Mouse (Mus musculus) erythroblast, adult 5-6 weeks (primary cell): ENCODE data around the gene Gm43951. TPM values are rescaled to one million over a fixed set of nuclear protein-coding genes. Genes with fewer than 3 reads are reported as not detected.

Experiments
- total RNA-seq, 2 experiments: library from RNA; stranded (forward) in 1 of 2; stranded (reverse) in 1 of 2; fragments of 150-400 nt in 1 of 2; fragments of 200-764, 138-1000 nt in 1 of 2; gene quantifications; 2 replicates each; pipeline versions ENCODE4 v1.2.3 to v1.2.4; 2015 to 2017; ENCODE audit warnings: low replicate concordance in 2 of 2

Gm43951 gene
- total RNA-seq, 2 experiments from 2014 or later: not detected

Other genes with a start within 250 kb of the Gm43951 start
- 1.5 TPM in 1 of 2 replicates, not detected in the other for gene Aipl1, start 169.3 kb downstream of the Gm43951 start, total RNA-seq (2015; ENCODE audit: low replicate concordance)
- gene Aipl1, start 169.3 kb downstream of the Gm43951 start, total RNA-seq (2017; ENCODE audit: low replicate concordance): not detected in 2 replicates
- 5.6 and 6.5 TPM in 2 replicates for gene Pimreg, start 164.8 kb downstream of the Gm43951 start, total RNA-seq (2015; ENCODE audit: low replicate concordance)
- gene Pimreg, start 164.8 kb downstream of the Gm43951 start, total RNA-seq (2017; ENCODE audit: low replicate concordance): 2.0 and 2.2 TPM in 2 replicates
- not detected in 2 replicates for gene Pitpnm3, start 71.1 kb downstream of the Gm43951 start, total RNA-seq (2015; ENCODE audit: low replicate concordance)
- 0.14 TPM in 1 of 2 replicates, not detected in the other for gene Pitpnm3, start 71.1 kb downstream of the Gm43951 start, total RNA-seq (2017; ENCODE audit: low replicate concordance)
- 0.84 and 4.2 TPM in 2 replicates for gene 4933427D14Rik, start 619 bp upstream of the Gm43951 start, total RNA-seq (2015; ENCODE audit: low replicate concordance)
- gene 4933427D14Rik, start 619 bp upstream of the Gm43951 start, total RNA-seq (2017; ENCODE audit: low replicate concordance): 5.9 and 8.9 TPM in 2 replicates
- 32.5 and 42.6 TPM in 2 replicates for gene Txndc17, start 707 bp upstream of the Gm43951 start, total RNA-seq (2015; ENCODE audit: low replicate concordance)
- gene Txndc17, start 707 bp upstream of the Gm43951 start, total RNA-seq (2017; ENCODE audit: low replicate concordance): 13.6 and 17.0 TPM in 2 replicates
- gene Med31, start 8.8 kb upstream of the Gm43951 start, total RNA-seq (2015; ENCODE audit: low replicate concordance): 0.77 and 7.7 TPM in 2 replicates
- gene Med31, start 8.8 kb upstream of the Gm43951 start, total RNA-seq (2017; ENCODE audit: low replicate concordance): 4.1 and 6.6 TPM in 2 replicates
- gene Slc13a5, start 60.4 kb upstream of the Gm43951 start, total RNA-seq (2015; ENCODE audit: low replicate concordance): not detected in 2 replicates
- gene Slc13a5, start 60.4 kb upstream of the Gm43951 start, total RNA-seq (2017; ENCODE audit: low replicate concordance): not detected in 2 replicates
- gene Xaf1, start 94.8 kb upstream of the Gm43951 start, total RNA-seq (2015; ENCODE audit: low replicate concordance): 33.0 and 122 TPM in 2 replicates
- gene Xaf1, start 94.8 kb upstream of the Gm43951 start, total RNA-seq (2017; ENCODE audit: low replicate concordance): 48.7 and 64.9 TPM in 2 replicates
- gene Fbxo39, start 107.6 kb upstream of the Gm43951 start, total RNA-seq (2015; ENCODE audit: low replicate concordance): not detected in 2 replicates
- 0.70 and 1.3 TPM in 2 replicates for gene Fbxo39, start 107.6 kb upstream of the Gm43951 start, total RNA-seq (2017; ENCODE audit: low replicate concordance)
- not detected in 2 replicates for gene Tekt1, start 155.6 kb upstream of the Gm43951 start, total RNA-seq (2015; ENCODE audit: low replicate concordance)
- gene Tekt1, start 155.6 kb upstream of the Gm43951 start, total RNA-seq (2017; ENCODE audit: low replicate concordance): not detected in 2 replicates
- gene Smtnl2, start 204.9 kb upstream of the Gm43951 start, total RNA-seq (2015; ENCODE audit: low replicate concordance): not detected in 2 replicates
- gene Smtnl2, start 204.9 kb upstream of the Gm43951 start, total RNA-seq (2017; ENCODE audit: low replicate concordance): not detected in 2 replicates
- not detected in 2 replicates for gene Ggt6, start 228.7 kb upstream of the Gm43951 start, total RNA-seq (2015; ENCODE audit: low replicate concordance)
- not detected in 2 replicates for gene Ggt6, start 228.7 kb upstream of the Gm43951 start, total RNA-seq (2017; ENCODE audit: low replicate concordance)
- 44.7 and 49.6 TPM in 2 replicates for gene Mybbp1a, start 234.5 kb upstream of the Gm43951 start, total RNA-seq (2015; ENCODE audit: low replicate concordance)
- 11.8 and 27.4 TPM in 2 replicates for gene Mybbp1a, start 234.5 kb upstream of the Gm43951 start, total RNA-seq (2017; ENCODE audit: low replicate concordance)